Mouse (Mus musculus) E14TG2a.4 (cell line): ENCODE results near the gene Coro1c.

Experiments used
- CTCF ChIP-seq: conservative IDR thresholded peaks from 2 replicates; pipeline ENCODE4 v1.5.1; 2014; ENCODE audit warnings: low read length
- NANOG ChIP-seq: IDR thresholded peaks from 2 replicates; pipeline ENCODE4 v1.6.1; 2014; ENCODE audit warnings: borderline replicate concordance, low read length, mixed read lengths

DNA sequence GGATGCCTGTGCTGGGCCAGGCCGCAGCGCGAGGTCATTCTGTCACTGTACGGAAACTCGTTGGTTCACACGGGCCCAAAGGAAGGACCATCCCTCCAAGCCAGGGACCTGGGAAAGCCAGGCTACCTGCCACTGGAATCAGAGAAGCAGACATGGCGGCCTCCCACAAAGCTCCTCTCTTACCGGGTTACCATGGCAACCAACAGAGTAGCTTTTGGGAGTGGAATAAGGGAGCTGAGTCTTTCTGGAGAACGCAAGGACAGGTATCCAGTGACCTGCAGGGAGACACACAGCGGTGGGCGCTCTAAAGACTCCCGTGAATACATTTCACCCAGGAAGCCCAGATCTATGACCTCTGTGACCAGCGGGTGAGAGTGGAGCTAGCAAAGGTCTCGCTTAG lies 90.0 kb downstream of the Coro1c start:
- no peak for TF ChIP-seq CTCF
- TF ChIP-seq NANOG, result no peak
